Comparison of ENCODE assay signal across 16 mouse cellular contexts in genomic region chr4:119284861-119285260, GRCm38 (mm10). TPM values are rescaled to one million over a fixed set of nuclear protein-coding genes. Genes with fewer than 3 reads are reported as not detected.
"Had no signal": no experiment of that assay in that cellular context is flagged by ENCODE, and none has a peak within 500 bp of the region (broad histone marks: within the 10 kb centered on the region; RNA-seq: fewer than 3 reads in every experiment).

No protein-coding gene starts in this region.

- H3K9me3 ChIP-seq: hindbrain, embryonic 15.5 days; limb, embryonic 15.5 days; lung, embryonic 15.5 days; megakaryocyte, embryonic 14.5 days; midbrain, embryonic 15.5 days had no signal

- H3K27me3 ChIP-seq: hindbrain, embryonic 15.5 days; limb, embryonic 15.5 days; lung, embryonic 15.5 days; megakaryocyte, embryonic 14.5 days; midbrain, embryonic 15.5 days had no signal

- H3K9ac ChIP-seq: hindbrain, embryonic 15.5 days; limb, embryonic 15.5 days; lung, embryonic 15.5 days; midbrain, embryonic 15.5 days had no signal

- H3K4me2 ChIP-seq: hindbrain, embryonic 15.5 days; limb, embryonic 15.5 days; lung, embryonic 15.5 days; midbrain, embryonic 11.5 days; midbrain, embryonic 15.5 days had no signal

- H3K4me3 ChIP-seq: hindbrain, embryonic 15.5 days; limb, embryonic 15.5 days; lung, embryonic 15.5 days; megakaryocyte, embryonic 14.5 days; midbrain, embryonic 15.5 days had no signal

- H3K27ac ChIP-seq: hindbrain, embryonic 15.5 days; limb, embryonic 15.5 days; lung, embryonic 15.5 days; macrophage; midbrain, embryonic 15.5 days had no signal

- ATAC-seq: midbrain, embryonic 15.5 days had no signal

- H3K4me1 ChIP-seq: limb, embryonic 15.5 days had no signal

- DNase-seq: kidney, adult 9 months; kidney, postnatal 36 days; layer of hippocampus, adult 9-11 months; layer of hippocampus, postnatal 36 days; lung, postnatal 14 days; spleen, adult 18-20 months had no signal

RNA-seq across cellular contexts. Expression of gene Cldn19, which starts 29.6 kb away (rescaled TPM):
- polyA plus RNA-seq: liver, embryonic 16.5 days; lung, embryonic 15.5 days; macrophage; stomach, embryonic 14.5 days; thymus, postnatal 0 days had no signal
